Mouse (Mus musculus) cerebellum, adult 9-10 months (tissue): ENCODE data around the gene B3gnt8.

Experiments
- DNase-seq: peaks from one replicate; pipeline ENCODE4 v3.0.0; 2022

The B3gnt8 gene

GRCm38 (mm10) chr7:25619722-25619991, 6.8 kb upstream of the B3gnt8 start:
- DNase-seq: no peak

- no peak for DNase-seq
Observed at GRCm38 (mm10) chr7:25620101-25620500, 6.4 kb upstream of the B3gnt8 start.

- DNase-seq: peak; percentile 20
Observed at GRCm38 (mm10) chr7:25620751-25621150, 5.7 kb upstream of the B3gnt8 start.

DNA sequence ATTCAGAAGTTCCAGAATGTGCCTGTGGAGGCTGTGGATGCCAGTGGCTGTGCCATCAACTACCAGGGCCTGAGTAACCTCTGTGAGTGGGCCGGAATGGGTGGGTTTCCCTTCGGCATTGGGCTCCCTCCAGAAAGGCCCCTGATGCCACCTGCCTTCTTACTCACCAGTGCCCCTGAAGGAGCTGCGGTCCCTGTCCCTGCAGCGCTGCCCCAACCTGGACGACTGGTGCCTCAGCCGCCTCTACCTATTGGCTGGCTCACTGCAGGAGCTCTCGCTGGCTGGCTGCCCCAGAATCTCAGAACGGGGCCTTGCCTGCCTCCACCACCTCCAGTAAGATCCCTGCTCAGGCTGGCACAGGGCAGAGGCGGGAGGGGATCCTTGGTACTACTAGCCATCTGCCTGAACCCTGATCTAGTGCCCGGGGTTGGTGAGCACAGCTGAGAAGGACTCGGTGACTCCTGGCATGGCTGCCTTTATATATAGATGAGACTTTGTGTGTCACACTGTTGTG, 2.5 kb upstream of the B3gnt8 start:
- DNase-seq: peak; percentile 54

DNA sequence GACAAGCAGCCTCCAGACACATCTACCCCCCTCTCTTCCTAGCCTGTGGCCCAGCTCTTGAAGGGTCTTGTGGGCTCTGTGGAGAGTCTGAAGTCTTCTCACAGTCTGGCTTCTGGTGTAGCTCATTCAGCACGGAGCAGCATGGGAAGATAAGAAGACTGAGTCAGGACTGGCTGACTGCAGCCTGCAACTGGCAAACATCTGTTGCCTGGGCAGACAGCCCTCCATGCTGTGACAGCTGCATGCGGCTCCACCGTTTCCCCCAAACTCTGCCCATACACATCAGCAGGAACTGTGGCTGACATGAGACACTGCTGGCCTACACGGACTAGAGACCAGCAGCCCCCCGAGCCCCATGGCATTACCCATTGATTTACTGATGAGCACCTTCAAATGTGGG, 1.6 kb upstream of the B3gnt8 start:
- peak; percentile 25 for DNase-seq

DNA sequence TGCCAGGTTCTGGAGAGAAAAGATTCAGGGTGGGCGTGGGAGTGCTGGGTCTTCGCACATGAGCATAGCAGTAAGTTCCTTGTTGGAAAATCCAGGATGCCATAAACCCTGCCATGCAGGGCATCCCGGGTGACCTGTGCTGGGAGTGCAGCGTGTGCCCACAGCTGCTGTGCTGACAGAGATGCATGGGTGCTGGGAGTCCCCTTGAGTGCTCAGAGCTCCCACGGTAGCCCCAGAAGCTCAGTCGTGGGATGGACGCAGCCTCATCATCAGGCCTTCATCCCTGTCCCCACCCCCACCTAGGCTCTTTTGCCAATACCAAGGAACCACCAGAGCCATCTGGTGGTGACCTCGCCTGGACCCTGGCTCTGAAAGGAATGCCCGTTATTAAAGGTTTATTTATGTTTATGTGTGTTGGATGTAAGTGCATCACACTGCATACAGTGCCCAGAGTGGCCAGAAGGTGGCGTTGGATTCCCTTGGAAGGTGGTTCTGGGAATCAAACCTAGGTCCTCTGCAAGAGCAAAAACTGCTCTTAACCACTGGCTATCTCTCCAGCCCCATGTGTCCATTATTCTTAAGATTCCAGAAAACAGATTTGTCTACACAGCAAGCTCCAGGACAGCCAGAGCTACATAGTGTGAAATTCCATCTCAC, 732 bp upstream of the B3gnt8 start:
- peak; percentile 54 for DNase-seq

GRCm38 (mm10) chr7:25627431-25628322, 1.2 kb downstream of the B3gnt8 start:
- DNase-seq: peak; percentile 25

- peak; percentile 37 for DNase-seq
Observed at GRCm38 (mm10) chr7:25628323-25628620, 1.8 kb downstream of the B3gnt8 start.

- no peak for DNase-seq
Observed at GRCm38 (mm10) chr7:25632679-25633078, 6.2 kb downstream of the B3gnt8 start.

GRCm38 (mm10) chr7:25636373-25636772, 9.9 kb downstream of the B3gnt8 start:
- DNase-seq: no peak

GRCm38 (mm10) chr7:25637099-25637498, 10.6 kb downstream of the B3gnt8 start:
- no peak for DNase-seq

GRCm38 (mm10) chr7:25639754-25640153, 13.3 kb downstream of the B3gnt8 start:
- peak; percentile 68 for DNase-seq

- no peak for DNase-seq
Observed at GRCm38 (mm10) chr7:25644136-25644535, 17.7 kb downstream of the B3gnt8 start.

GRCm38 (mm10) chr7:25644631-25645030, 18.2 kb downstream of the B3gnt8 start:
- no peak for DNase-seq

DNA sequence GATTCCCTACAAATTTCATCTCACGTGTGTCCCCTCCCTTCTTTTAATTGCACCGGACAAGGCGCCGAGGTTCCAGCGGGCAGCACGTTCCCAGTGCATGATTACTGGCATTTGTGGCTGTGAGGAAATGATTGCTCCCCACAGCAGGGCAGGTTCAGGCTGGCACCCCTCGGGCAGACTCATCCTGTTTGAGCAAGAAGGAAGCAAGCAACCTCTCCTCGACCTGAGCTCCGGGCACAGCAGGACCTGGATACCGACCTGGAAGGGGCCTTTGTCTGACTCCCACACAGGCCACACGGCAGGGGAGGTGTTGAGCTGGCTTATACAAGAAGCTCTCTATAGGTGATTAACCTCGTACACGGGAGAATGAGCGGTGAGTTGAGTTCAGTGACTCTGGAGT, 18.6 kb downstream of the B3gnt8 start:
- no peak for DNase-seq

GRCm38 (mm10) chr7:25647574-25648123, 21.2 kb downstream of the B3gnt8 start:
- DNase-seq: no peak

DNA sequence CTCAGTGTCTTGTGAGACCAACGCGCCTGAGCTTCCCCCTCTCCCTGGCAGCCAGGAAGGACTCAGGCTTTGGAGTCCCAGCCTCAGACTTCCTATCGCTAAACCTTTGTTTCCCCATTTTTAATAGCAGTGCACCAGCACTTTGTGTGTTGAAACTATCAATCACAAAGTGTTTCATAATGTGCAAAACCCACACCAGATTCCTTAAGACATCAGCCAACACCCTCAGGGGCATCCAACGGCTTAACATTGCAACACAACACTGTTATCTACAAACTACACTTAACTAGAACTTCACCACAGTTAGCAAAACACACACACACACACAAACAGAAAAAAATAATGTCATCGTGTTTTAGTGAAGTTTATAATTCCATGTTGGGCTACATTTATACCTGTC, 23.4 kb downstream of the B3gnt8 start:
- no peak for DNase-seq

DNA sequence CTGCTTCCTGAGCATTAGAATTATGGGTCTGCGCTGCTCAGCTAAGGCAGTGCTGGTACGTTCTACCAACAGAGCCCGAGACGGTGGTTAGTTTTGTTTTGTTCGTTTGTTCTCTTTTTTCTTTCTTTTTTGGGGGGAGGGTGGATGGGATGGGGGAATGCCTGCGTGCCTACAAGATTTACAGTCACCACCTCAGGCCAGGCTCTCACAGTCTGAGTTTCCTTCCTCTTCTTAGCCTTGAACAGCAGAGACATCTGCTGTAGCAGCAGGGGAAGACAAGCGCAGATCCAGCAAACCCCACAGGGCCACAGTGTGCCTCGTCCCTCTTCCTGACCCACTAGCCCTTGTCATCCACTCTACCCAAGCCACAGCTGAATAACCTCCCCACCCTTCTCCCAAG, 24.8 kb downstream of the B3gnt8 start:
- DNase-seq: no peak

GRCm38 (mm10) chr7:25652244-25652759, 25.8 kb downstream of the B3gnt8 start:
- no peak for DNase-seq

DNA sequence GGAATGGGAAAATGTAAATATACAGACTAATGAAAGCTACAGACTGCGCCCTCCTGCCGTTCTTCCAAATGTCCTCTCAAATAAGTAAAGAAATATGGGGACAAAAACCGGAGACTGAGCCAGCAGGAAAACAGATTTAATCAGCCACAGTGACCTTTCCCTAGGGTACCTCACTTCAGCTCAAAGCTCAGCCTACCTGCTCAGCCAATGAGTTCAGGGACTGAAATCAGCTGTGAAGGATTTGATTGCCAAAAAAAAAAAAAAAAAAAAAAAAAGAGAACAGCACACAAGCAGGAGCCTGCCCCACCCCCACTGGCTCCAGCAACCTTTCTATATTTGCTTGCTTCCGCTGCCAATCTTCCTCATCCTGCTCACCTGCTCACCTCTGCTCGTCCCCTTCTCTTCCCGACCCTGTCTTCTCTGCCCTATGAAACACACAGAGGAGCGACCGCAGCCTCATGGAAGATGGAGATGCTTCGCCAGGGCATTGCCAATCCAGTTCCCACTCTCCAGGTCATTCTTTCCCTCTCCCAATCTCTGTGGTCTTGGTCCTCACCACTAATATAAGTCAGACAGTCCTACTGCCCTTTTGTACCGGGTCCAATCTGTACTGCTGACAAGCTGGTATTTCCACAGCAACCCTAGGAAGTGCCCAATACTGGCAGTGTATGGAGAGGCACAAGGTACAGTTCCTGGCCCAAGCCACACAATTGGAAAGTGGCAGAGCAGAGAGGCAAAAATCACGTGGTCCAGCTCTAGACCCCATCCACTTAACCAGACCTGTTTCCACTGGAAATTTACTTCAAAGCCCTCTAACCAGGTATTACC, 29.4 kb downstream of the B3gnt8 start:
- peak; percentile 77 for DNase-seq

DNA sequence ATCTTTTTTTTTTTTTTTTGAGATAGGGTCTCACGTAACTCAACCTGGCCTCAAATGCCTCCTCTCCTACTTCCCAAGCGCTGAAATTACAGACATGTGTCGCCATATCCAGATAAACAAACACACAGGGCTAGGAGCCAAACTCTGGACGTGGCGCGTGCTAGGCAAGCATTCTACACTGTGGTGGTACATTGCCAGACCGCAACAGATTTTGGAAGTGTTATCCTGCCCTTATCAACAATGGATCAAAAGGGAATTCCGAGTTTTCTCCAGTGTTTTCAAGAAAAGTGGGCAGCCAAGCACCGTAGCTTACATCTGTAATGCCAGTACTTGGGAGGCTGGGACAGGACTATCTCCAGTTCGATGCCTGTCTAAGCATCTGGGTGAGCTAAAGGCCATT, 31.3 kb downstream of the B3gnt8 start:
- DNase-seq: peak; percentile 67

GRCm38 (mm10) chr7:25658657-25659472, 32.4 kb downstream of the B3gnt8 start, which contains the start of the genes Bckdha and Exosc5:
Gene Bckdha, minus strand, starts transcription at chr7:25658981.
Gene Exosc5, plus strand, starts transcription at chr7:25659164.
- DNase-seq: peak; percentile 100
